ENCODE assay signal across 14 mouse cellular contexts in the genomic region with DNA sequence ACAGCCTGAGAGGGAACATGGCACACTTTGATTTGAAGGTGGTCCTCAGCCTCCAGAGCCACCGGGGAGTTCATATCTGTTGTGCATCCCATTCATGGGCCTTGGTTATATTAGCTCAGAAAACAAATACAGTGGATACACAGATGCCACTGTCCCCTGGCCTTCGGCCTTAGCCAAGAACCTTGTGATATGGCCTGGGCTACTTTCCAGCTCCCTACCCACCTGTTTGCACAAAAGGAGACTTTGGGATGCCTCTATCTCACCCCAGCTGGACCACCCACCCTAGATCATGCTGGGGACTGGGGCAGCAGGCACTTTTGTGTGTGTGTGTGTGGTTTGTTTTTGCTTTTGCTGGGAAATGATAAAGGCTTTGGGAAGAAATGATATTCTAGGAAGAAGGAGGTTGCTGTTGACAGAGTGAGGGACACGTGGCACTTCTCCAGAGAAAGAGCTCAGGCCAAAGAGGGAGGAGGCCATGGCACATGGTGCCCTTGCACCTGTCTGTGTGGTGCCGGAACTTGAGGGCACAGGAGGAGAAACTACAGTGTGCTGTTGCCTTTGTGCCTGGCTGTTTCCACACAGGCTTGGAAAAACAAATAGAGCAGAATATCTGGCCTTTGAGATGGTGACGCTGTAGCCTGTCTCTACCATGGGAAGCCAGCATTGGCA.
DNase-seq lines count a peak whose midpoint lies in the region; ATAC-seq and TF ChIP-seq lines count a peak whose summit lies in the region.
"Had no signal": no experiment of that assay in that cellular context is flagged by ENCODE, and none has a peak within 500 bp of the region (broad histone marks: within the 10 kb centered on the region; RNA-seq: fewer than 3 reads in every experiment).

No protein-coding gene starts in this region.

- no peak overlapping the region for H3K4me3 ChIP-seq in embryonic facial prominence, embryonic 10.5 days
- no peak overlapping the region for H3K4me3 ChIP-seq in cerebellum, adult 2 months (replicated peaks; ENCODE audit: insufficient read depth, low read depth, low read length)
- H3K4me3 ChIP-seq: forebrain, embryonic 10.5 days; left cerebral cortex, adult 2 months had no signal

- DNase-seq in cerebellum, adult 9-11 months: peak; percentile 13
- DNase-seq in cerebellum, adult 18-20 months: no peak
- DNase-seq in left cerebral cortex, postnatal 4 days: peak; percentile 35
- DNase-seq in left cerebral cortex, postnatal 14 days (ENCODE audit: low spot score in 2 of 2): no peak
- no peak for DNase-seq in embryonic facial prominence, embryonic 10.5 days (ENCODE audit: low spot score)
- no peak for DNase-seq in cerebellum, adult 11-12 months
- DNase-seq in cerebellum, adult 2 months: no peak
- DNase-seq: kidney, adult 11 months; retina, postnatal 1 day had no signal

- intact Hi-C loops in left cerebral cortex, postnatal 4 days (cut with DNase I): no loop called here
- intact Hi-C loops in left cerebral cortex, postnatal 14 days (cut with DNase I): no loop called here

- no peak for TF ChIP-seq CTCF in cerebellum, adult 2 months (IDR thresholded peaks at IDR 0.05; ENCODE audit: borderline replicate concordance, insufficient read depth, low read depth, low read length)

- H3K9me3 ChIP-seq in embryonic facial prominence, embryonic 10.5 days: no peaks in the 10 kb centered on the region
- H3K9me3 ChIP-seq: forebrain, embryonic 10.5 days had no signal

- H3K36me3 ChIP-seq in embryonic facial prominence, embryonic 10.5 days (replicated peaks): no peaks in the 10 kb centered on the region
- H3K36me3 ChIP-seq: forebrain, embryonic 10.5 days had no signal

- peaks cover 33% of the 10 kb centered on the region for H3K4me1 ChIP-seq in embryonic facial prominence, embryonic 10.5 days
- peaks cover 13% of the 10 kb centered on the region for H3K4me1 ChIP-seq in cerebellum, adult 2 months (ENCODE audit: control insufficient read depth, insufficient read depth, low read length)

- WGBS in embryonic facial prominence, embryonic 10.5 days: 86% methylated on average over 5 of the region's 5 CpGs
- WGBS in cerebellum, adult 2 months: 46% methylated on average over 5 of the region's 5 CpGs

- 0 out of 2 replicates have a peak overlapping the region, but pooled peaks have one; percentile 21 for H3K27ac ChIP-seq in embryonic facial prominence, embryonic 10.5 days (replicated peaks)
- no peak overlapping the region for H3K27ac ChIP-seq in cerebellum, adult 2 months (ENCODE audit: insufficient read depth, low read length)
- H3K27ac ChIP-seq: forebrain, embryonic 10.5 days; left cerebral cortex, adult 2 months; liver, embryonic 14.5 days had no signal

- 0 out of 2 replicates have a peak, but pooled peaks cover 8% of the 10 kb centered on the region for H3K27me3 ChIP-seq in embryonic facial prominence, embryonic 10.5 days (replicated peaks; ENCODE audit: low read depth, poor library complexity, severe bottlenecking)
- H3K27me3 ChIP-seq in cerebellum, adult 2 months (ENCODE audit: control insufficient read depth, insufficient read depth, low read length): no peaks in the 10 kb centered on the region

- TF ChIP-seq POLR2A in cerebellum, adult 2 months (IDR thresholded peaks at IDR 0.05; ENCODE audit: borderline replicate concordance, insufficient read depth, low read length): no peak

- ATAC-seq in megakaryocyte progenitor cell, adult 5-6 weeks (replicated peaks; ENCODE audit: poor library complexity): peak; percentile 4; the same call in 1 of the 2 replicates
- ATAC-seq: midbrain, embryonic 16.5 days had no signal

Comparison
In these comparisons a context has a peak if more than half of its experiments do, and no peak if none do; other contexts are left out.
1. DNase-seq: peak in cerebellum, adult 9-11 months (single experiment) and left cerebral cortex, postnatal 4 days (single experiment); none in cerebellum, adult 18-20 months (0 of 2), left cerebral cortex, postnatal 14 days (0 of 2), embryonic facial prominence, embryonic 10.5 days (single experiment), cerebellum, adult 11-12 months (single experiment) and cerebellum, adult 2 months (0 of 2).